Mouse (Mus musculus) duodenum, adult 2 months (tissue): ENCODE results near the gene Ppp1r27. TPM values are rescaled to one million over a fixed set of nuclear protein-coding genes. Genes with fewer than 3 reads are reported as not detected.

Source experiments
- polyA plus RNA-seq: library from polyadenylated mRNA; depleted of rRNA; stranded (reverse); fragments of >200 nt; gene quantifications from 2 replicates; pipeline ENCODE4 v1.2.3, GENCODE M21; 2012; ENCODE audit warnings: low replicate concordance; rRNA removed

The Ppp1r27 gene
- polyA plus RNA-seq: not detected in 2 replicates

GRCm38 (mm10) chr11:120550810-120551440 lies at the start of gene Ppp1r27:
Ppp1r27 (minus strand) TSS chr11:120551132.

GRCm38 (mm10) chr11:120598283-120598989 lies 47.5 kb upstream of the Ppp1r27 start, which contains the start of the genes Alyref and Anapc11:
Alyref (minus strand) TSS chr11:120598365.
Anapc11 (plus strand) TSS chr11:120598421.

GRCm38 (mm10) chr11:120581490-120582267 lies 30.7 kb upstream of the Ppp1r27 start, which contains the start of gene Arhgdia:
Arhgdia (minus strand) TSS chr11:120581624.

GRCm38 (mm10) chr11:120572752-120573584 lies 22.0 kb upstream of the Ppp1r27 start, which contains the start of gene P4hb:
P4hb (minus strand) TSS chr11:120573253.

GRCm38 (mm10) chr11:120549168-120549945 lies 1.6 kb downstream of the Ppp1r27 start, which contains the start of gene Mcrip1:
Mcrip1 (minus strand) TSS chr11:120549727.

GRCm38 (mm10) chr11:120530085-120530964 lies 20.6 kb downstream of the Ppp1r27 start, which contains the start of gene Gcgr:
Gcgr (plus strand) TSS chr11:120530699.

Other genes starting within 250 kb of the Ppp1r27 start
- gene Actg1, start 202.6 kb downstream of the Ppp1r27 start, polyA plus RNA-seq: 797 and 1,378 TPM in 2 replicates
- 0.12 TPM in 1 of 2 replicates, not detected in the other for gene Fscn2, start 189.6 kb downstream of the Ppp1r27 start, polyA plus RNA-seq
- gene Faap100, start 172.4 kb downstream of the Ppp1r27 start, polyA plus RNA-seq: 49.3 and 67.2 TPM in 2 replicates
- gene Nploc4, start 113.4 kb downstream of the Ppp1r27 start, polyA plus RNA-seq: 48.8 and 65.0 TPM in 2 replicates
- gene Tspan10, start 108.5 kb downstream of the Ppp1r27 start, polyA plus RNA-seq: 0.11 and 0.41 TPM in 2 replicates
- gene Pde6g, start 97.6 kb downstream of the Ppp1r27 start, polyA plus RNA-seq: 0.27 and 0.28 TPM in 2 replicates
- gene Oxld1, start 93.1 kb downstream of the Ppp1r27 start, polyA plus RNA-seq: 24.0 and 38.7 TPM in 2 replicates
- gene Ccdc137, start 93.0 kb downstream of the Ppp1r27 start, polyA plus RNA-seq: 4.9 and 6.0 TPM in 2 replicates
- gene Arl16, start 83.5 kb downstream of the Ppp1r27 start, polyA plus RNA-seq: 12.1 and 13.4 TPM in 2 replicates
- gene Mrpl12, start 66.5 kb downstream of the Ppp1r27 start, polyA plus RNA-seq: 161 and 284 TPM in 2 replicates
- 495 and 586 TPM in 2 replicates for gene Slc25a10, start 59.3 kb downstream of the Ppp1r27 start, polyA plus RNA-seq
- 1.7 and 2.5 TPM in 2 replicates for gene Gcgr, start 20.4 kb downstream of the Ppp1r27 start, polyA plus RNA-seq
- 28.4 and 38.6 TPM in 2 replicates for gene Mcrip1, start 1.4 kb downstream of the Ppp1r27 start, polyA plus RNA-seq
- gene P4hb, start 22.1 kb upstream of the Ppp1r27 start, polyA plus RNA-seq: 428 and 758 TPM in 2 replicates
- gene Arhgdia, start 30.5 kb upstream of the Ppp1r27 start, polyA plus RNA-seq: 773 and 1,267 TPM in 2 replicates
- 10.3 and 18.4 TPM in 2 replicates for gene Alyref, start 47.2 kb upstream of the Ppp1r27 start, polyA plus RNA-seq
- gene Anapc11, start 47.3 kb upstream of the Ppp1r27 start, polyA plus RNA-seq: 97.9 and 105 TPM in 2 replicates
- 2.4 and 8.9 TPM in 2 replicates for gene Npb, start 57.3 kb upstream of the Ppp1r27 start, polyA plus RNA-seq
- gene Pcyt2, start 66.8 kb upstream of the Ppp1r27 start, polyA plus RNA-seq: 661 and 912 TPM in 2 replicates
- gene Sirt7, start 74.1 kb upstream of the Ppp1r27 start, polyA plus RNA-seq: 89.3 and 105 TPM in 2 replicates
- gene Mafg, start 82.5 kb upstream of the Ppp1r27 start, polyA plus RNA-seq: 29.6 and 39.6 TPM in 2 replicates
- 7.4 and 36.8 TPM in 2 replicates for gene Pycr1, start 92.6 kb upstream of the Ppp1r27 start, polyA plus RNA-seq
- gene Myadml2, start 97.0 kb upstream of the Ppp1r27 start, polyA plus RNA-seq: 0.45 and 0.62 TPM in 2 replicates
- gene Notum, start 110.0 kb upstream of the Ppp1r27 start, polyA plus RNA-seq: 0.69 and 4.7 TPM in 2 replicates
- gene Aspscr1, start 121.8 kb upstream of the Ppp1r27 start, polyA plus RNA-seq: 164 and 233 TPM in 2 replicates
- gene Cenpx, start 162.6 kb upstream of the Ppp1r27 start, polyA plus RNA-seq: 68.1 and 86.7 TPM in 2 replicates
- gene Lrrc45, start 162.8 kb upstream of the Ppp1r27 start, polyA plus RNA-seq: 19.5 and 23.4 TPM in 2 replicates
- 7.2 and 8.1 TPM in 2 replicates for gene Rac3, start 170.3 kb upstream of the Ppp1r27 start, polyA plus RNA-seq
- gene Dcxr, start 176.1 kb upstream of the Ppp1r27 start, polyA plus RNA-seq: 116 and 156 TPM in 2 replicates
- gene Cbr2, start 181.0 kb upstream of the Ppp1r27 start, polyA plus RNA-seq: 4.2 and 5.5 TPM in 2 replicates
- 1.4 and 3.2 TPM in 2 replicates for gene Hmga1b, start 211.7 kb upstream of the Ppp1r27 start, polyA plus RNA-seq
- 94.9 and 139 TPM in 2 replicates for gene Rfng, start 233.1 kb upstream of the Ppp1r27 start, polyA plus RNA-seq
- gene Gps1, start 233.1 kb upstream of the Ppp1r27 start, polyA plus RNA-seq: 82.5 and 85.8 TPM in 2 replicates
- 28.7 and 29.8 TPM in 2 replicates for gene Dus1l, start 245.3 kb upstream of the Ppp1r27 start, polyA plus RNA-seq